Mouse (Mus musculus): ENCODE measurements around the gene Mmrn1. TPM values are rescaled to one million over a fixed set of nuclear protein-coding genes. Genes with fewer than 3 reads are reported as not detected.

The Mmrn1 gene
- polyA plus RNA-seq, 1 experiment from 2014 or later: 8.3 TPM

DNA sequence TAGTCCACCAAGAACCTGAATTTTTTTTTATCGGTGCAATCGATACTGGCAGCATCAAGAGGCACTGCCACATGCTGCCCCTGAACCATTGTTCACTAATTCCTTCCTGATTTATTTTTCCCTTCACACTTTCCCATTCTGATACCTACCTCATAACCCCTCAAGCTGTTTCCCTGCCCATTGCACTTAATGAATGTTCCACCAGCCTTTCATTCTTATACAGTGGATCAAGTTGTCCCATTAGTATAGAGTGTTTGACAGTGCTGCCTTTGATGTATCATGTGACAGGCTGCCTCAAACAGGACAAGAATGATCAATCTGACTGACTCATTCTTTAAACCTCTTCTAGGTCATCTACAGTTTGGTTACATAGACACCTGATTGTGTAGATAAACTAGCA, 37.9 kb downstream of the Mmrn1 start:
- no peaks in the 10 kb centered on the region for H3K4me1 ChIP-seq
- no peak overlapping the region for H3K9ac ChIP-seq
- 83% methylated on average over 2 of the region's 2 CpGs for WGBS
- H3K27ac ChIP-seq (replicated peaks): no peak overlapping the region
- H3K9me3 ChIP-seq (replicated peaks): no peaks in the 10 kb centered on the region
- H3K36me3 ChIP-seq: no peaks in the 10 kb centered on the region
- H3K27me3 ChIP-seq: no peaks in the 10 kb centered on the region
- no peak overlapping the region for H3K4me3 ChIP-seq (replicated peaks)
- H3K4me2 ChIP-seq (replicated peaks): no peak overlapping the region
- ATAC-seq (ENCODE audit: insufficient number of reproducible peaks, low FRiP score, low TSS enrichment, low read depth): no peak

DNA sequence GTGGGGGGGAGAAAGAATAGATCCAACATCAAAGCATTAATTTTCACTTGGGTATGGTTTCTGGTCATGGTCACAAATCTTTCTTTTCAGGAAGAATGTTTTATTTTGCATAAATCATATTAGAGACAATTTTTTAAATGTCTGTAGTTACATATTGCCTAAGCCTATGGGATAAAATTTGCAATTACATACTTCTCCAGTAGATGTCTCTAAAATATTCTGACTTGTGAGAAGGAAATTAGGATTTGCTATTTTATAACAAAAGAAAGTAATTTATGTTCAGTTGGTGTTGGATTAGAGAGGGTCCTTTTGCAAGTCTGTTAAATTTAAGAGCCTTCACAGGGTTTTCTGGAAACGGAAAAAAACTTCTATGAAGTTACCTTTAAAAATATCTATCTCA, 39.0 kb downstream of the Mmrn1 start:
- Histone ChIP-seq H3K36me3 (no peaks in the 10 kb centered on the region), H3K27me3 (no peaks in the 10 kb centered on the region), H3K9me3 (replicated peaks) (no peaks in the 10 kb centered on the region), H3K9ac (no peak overlapping the region), H3K4me3 (replicated peaks) (no peak overlapping the region), H3K27ac (replicated peaks) (no peak overlapping the region), H3K4me1 (no peaks in the 10 kb centered on the region), H3K4me2 (replicated peaks) (no peak overlapping the region)
- 60% methylated on average over 1 of the region's 1 CpGs for WGBS
- no peak for ATAC-seq (ENCODE audit: insufficient number of reproducible peaks, low FRiP score, low TSS enrichment, low read depth)

DNA sequence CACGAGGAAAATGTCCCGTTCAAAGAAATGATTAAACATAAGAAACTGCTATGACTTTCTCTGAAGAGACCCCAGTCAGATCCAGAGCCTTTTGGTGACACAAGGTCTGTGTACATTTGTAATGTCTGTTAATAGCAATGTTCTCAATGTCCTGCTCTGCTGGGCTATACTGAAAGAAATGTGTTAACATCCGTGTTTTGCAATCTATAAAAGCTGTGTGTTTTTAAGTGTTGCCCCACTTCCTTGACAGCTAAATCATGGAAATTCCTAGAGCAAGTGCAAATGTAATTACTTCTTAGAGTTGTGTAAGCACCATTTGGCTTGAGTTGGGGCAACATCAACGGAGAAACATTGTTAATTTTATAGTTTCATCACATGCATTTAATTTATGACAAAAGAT, 42.2 kb downstream of the Mmrn1 start:
- Histone ChIP-seq H3K4me1 (no peaks in the 10 kb centered on the region), H3K4me3 (replicated peaks) (no peak overlapping the region), H3K36me3 (no peaks in the 10 kb centered on the region), H3K9me3 (replicated peaks) (no peaks in the 10 kb centered on the region), H3K9ac (no peak overlapping the region), H3K27me3 (no peaks in the 10 kb centered on the region), H3K4me2 (replicated peaks) (no peak overlapping the region), H3K27ac (replicated peaks) (no peak overlapping the region)
- ATAC-seq (ENCODE audit: insufficient number of reproducible peaks, low FRiP score, low TSS enrichment, low read depth): no peak
- 65% methylated on average over 4 of the region's 4 CpGs for WGBS

GRCm38 (mm10) chr6:60969407-60969806, 44.6 kb downstream of the Mmrn1 start:
- H3K36me3 ChIP-seq: no peaks in the 10 kb centered on the region
- H3K4me1 ChIP-seq: no peaks in the 10 kb centered on the region
- H3K27ac ChIP-seq (replicated peaks): no peak overlapping the region
- H3K4me3 ChIP-seq (replicated peaks): no peak overlapping the region
- H3K9me3 ChIP-seq (replicated peaks): no peaks in the 10 kb centered on the region
- H3K4me2 ChIP-seq (replicated peaks): no peak overlapping the region
- ATAC-seq (ENCODE audit: insufficient number of reproducible peaks, low FRiP score, low TSS enrichment, low read depth): no peak
- H3K9ac ChIP-seq: no peak overlapping the region
- 72% methylated on average over 6 of the region's 6 CpGs for WGBS
- no peaks in the 10 kb centered on the region for H3K27me3 ChIP-seq

GRCm38 (mm10) chr6:60970811-60971210, 46.0 kb downstream of the Mmrn1 start:
- no peak overlapping the region for H3K4me3 ChIP-seq (replicated peaks)
- H3K4me2 ChIP-seq (replicated peaks): no peak overlapping the region
- no peak for ATAC-seq (ENCODE audit: insufficient number of reproducible peaks, low FRiP score, low TSS enrichment, low read depth)
- WGBS: 72% methylated on average over 2 of the region's 2 CpGs
- H3K27me3 ChIP-seq: no peaks in the 10 kb centered on the region
- no peak overlapping the region for H3K27ac ChIP-seq (replicated peaks)
- no peaks in the 10 kb centered on the region for H3K4me1 ChIP-seq
- no peak overlapping the region for H3K9ac ChIP-seq
- H3K36me3 ChIP-seq: no peaks in the 10 kb centered on the region
- H3K9me3 ChIP-seq (replicated peaks): no peaks in the 10 kb centered on the region

GRCm38 (mm10) chr6:60978610-60979009, 53.8 kb downstream of the Mmrn1 start:
- Histone ChIP-seq H3K9me3 (replicated peaks) (no peaks in the 10 kb centered on the region), H3K27me3 (no peaks in the 10 kb centered on the region), H3K36me3 (no peaks in the 10 kb centered on the region), H3K4me2 (replicated peaks) (no peak overlapping the region), H3K27ac (replicated peaks) (no peak overlapping the region), H3K9ac (no peak overlapping the region), H3K4me1 (no peaks in the 10 kb centered on the region), H3K4me3 (replicated peaks) (no peak overlapping the region)
- no peak for ATAC-seq (ENCODE audit: insufficient number of reproducible peaks, low FRiP score, low TSS enrichment, low read depth)
- WGBS: 74% methylated on average over 1 of the region's 1 CpGs

- Histone ChIP-seq H3K36me3 (no peaks in the 10 kb centered on the region), H3K9ac (no peak overlapping the region), H3K9me3 (replicated peaks) (no peaks in the 10 kb centered on the region), H3K27ac (replicated peaks) (no peak overlapping the region), H3K27me3 (no peaks in the 10 kb centered on the region), H3K4me3 (replicated peaks) (no peak overlapping the region), H3K4me2 (replicated peaks) (no peak overlapping the region), H3K4me1 (no peaks in the 10 kb centered on the region)
- WGBS: 82% methylated on average over 2 of the region's 2 CpGs
- no peak for ATAC-seq (ENCODE audit: insufficient number of reproducible peaks, low FRiP score, low TSS enrichment, low read depth)
Observed at GRCm38 (mm10) chr6:60979039-60979438, 54.3 kb downstream of the Mmrn1 start.

GRCm38 (mm10) chr6:60984360-60984759, 59.6 kb downstream of the Mmrn1 start:
- no peak for ATAC-seq (ENCODE audit: insufficient number of reproducible peaks, low FRiP score, low TSS enrichment, low read depth)
- Histone ChIP-seq H3K36me3 (no peaks in the 10 kb centered on the region), H3K9me3 (replicated peaks) (no peaks in the 10 kb centered on the region), H3K4me2 (replicated peaks) (no peak overlapping the region), H3K9ac (no peak overlapping the region), H3K27ac (replicated peaks) (no peak overlapping the region), H3K4me1 (no peaks in the 10 kb centered on the region), H3K4me3 (replicated peaks) (no peak overlapping the region), H3K27me3 (no peaks in the 10 kb centered on the region)
- 73% methylated on average over 1 of the region's 1 CpGs for WGBS

- H3K4me2 ChIP-seq (replicated peaks): no peak overlapping the region
- WGBS: 26% methylated on average over 2 of the region's 2 CpGs
- no peak for ATAC-seq (ENCODE audit: insufficient number of reproducible peaks, low FRiP score, low TSS enrichment, low read depth)
- H3K4me1 ChIP-seq: no peaks in the 10 kb centered on the region
- no peak overlapping the region for H3K27ac ChIP-seq (replicated peaks)
- H3K27me3 ChIP-seq: no peaks in the 10 kb centered on the region
- no peaks in the 10 kb centered on the region for H3K36me3 ChIP-seq
- H3K9me3 ChIP-seq (replicated peaks): no peaks in the 10 kb centered on the region
- H3K4me3 ChIP-seq (replicated peaks): no peak overlapping the region
- no peak overlapping the region for H3K9ac ChIP-seq
Observed at GRCm38 (mm10) chr6:60985919-60986318, 61.1 kb downstream of the Mmrn1 start.

DNA sequence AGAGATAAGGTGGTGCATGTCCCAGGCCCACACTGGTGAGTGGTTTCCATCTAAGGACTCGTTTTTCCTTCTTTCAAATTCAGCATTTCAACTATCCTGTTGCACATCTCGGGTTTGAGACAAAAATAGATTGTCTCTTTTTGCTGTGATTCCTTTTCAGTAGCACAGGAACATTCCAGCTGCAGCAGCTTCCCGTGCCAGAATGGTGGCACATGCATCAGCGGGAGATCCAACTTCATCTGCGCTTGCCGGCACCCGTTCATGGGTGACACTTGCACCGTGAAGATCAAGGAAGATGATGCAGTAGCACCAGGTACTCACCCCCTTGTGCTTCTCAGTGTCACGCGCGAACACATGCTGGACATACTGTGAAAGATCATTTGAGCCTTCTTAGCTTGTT, 62.1 kb downstream of the Mmrn1 start:
- 83% methylated on average over 11 of the region's 11 CpGs for WGBS
- H3K4me3 ChIP-seq (replicated peaks): no peak overlapping the region
- H3K4me1 ChIP-seq: no peaks in the 10 kb centered on the region
- H3K27me3 ChIP-seq: no peaks in the 10 kb centered on the region
- no peak overlapping the region for H3K9ac ChIP-seq
- no peaks in the 10 kb centered on the region for H3K9me3 ChIP-seq (replicated peaks)
- no peak overlapping the region for H3K4me2 ChIP-seq (replicated peaks)
- H3K36me3 ChIP-seq: no peaks in the 10 kb centered on the region
- no peak overlapping the region for H3K27ac ChIP-seq (replicated peaks)
- ATAC-seq (ENCODE audit: insufficient number of reproducible peaks, low FRiP score, low TSS enrichment, low read depth): no peak

DNA sequence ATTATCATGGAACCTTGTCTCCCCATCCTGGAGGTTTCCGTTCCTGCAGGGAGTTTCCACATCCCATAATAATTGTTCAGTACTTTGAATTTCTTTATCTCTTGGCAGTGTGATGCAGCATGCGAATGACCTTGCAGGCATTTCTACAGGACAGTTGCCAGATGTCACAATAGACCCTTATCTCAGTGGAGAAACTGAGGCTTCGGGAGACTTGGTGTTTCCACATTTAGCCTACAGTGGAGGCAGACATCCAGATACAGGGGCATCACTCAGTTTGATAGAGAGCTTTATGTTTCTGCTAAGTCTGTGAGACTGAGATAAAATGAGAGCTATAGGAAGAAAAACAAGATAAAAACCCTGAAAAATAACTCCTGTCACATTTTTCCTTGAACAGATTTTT, 63.0 kb downstream of the Mmrn1 start:
- 84% methylated on average over 3 of the region's 3 CpGs for WGBS
- Histone ChIP-seq H3K4me1 (no peaks in the 10 kb centered on the region), H3K27me3 (no peaks in the 10 kb centered on the region), H3K4me3 (replicated peaks) (no peak overlapping the region), H3K9ac (no peak overlapping the region), H3K4me2 (replicated peaks) (no peak overlapping the region), H3K27ac (replicated peaks) (no peak overlapping the region), H3K36me3 (no peaks in the 10 kb centered on the region), H3K9me3 (replicated peaks) (no peaks in the 10 kb centered on the region)
- no peak for ATAC-seq (ENCODE audit: insufficient number of reproducible peaks, low FRiP score, low TSS enrichment, low read depth)

- 89% methylated on average over 1 of the region's 1 CpGs for WGBS
Observed at GRCm38 (mm10) chr6:60992366-60992765, 67.6 kb downstream of the Mmrn1 start.

More at GRCm38 (mm10) chr6:60992366-60992765, 67.6 kb downstream of the Mmrn1 start:
- Histone ChIP-seq H3K4me2 (replicated peaks) (no peak overlapping the region), H3K4me1 (no peaks in the 10 kb centered on the region), H3K27me3 (no peaks in the 10 kb centered on the region), H3K27ac (replicated peaks) (no peak overlapping the region), H3K36me3 (no peaks in the 10 kb centered on the region), H3K4me3 (replicated peaks) (no peak overlapping the region), H3K9me3 (replicated peaks) (no peaks in the 10 kb centered on the region), H3K9ac (no peak overlapping the region)
- no peak for ATAC-seq (ENCODE audit: insufficient number of reproducible peaks, low FRiP score, low TSS enrichment, low read depth)
